Mouse (Mus musculus) v-Abl transformed pro-B cells (cell line): Measurements from ENCODE around the gene Zfp213.
"Not testable (repeated sequence)": the region's sequence is repeated elsewhere in the genome, so short reads cannot be mapped to it uniquely, and the experiment has no call there.

ENCODE experiments used
- in situ Hi-C, 2 experiments: fragments of 400-800 bp; cut with MboI; formaldehyde crosslinking; loops; one replicate each; pipeline ENCODE4 v1.15.1; 2025; ENCODE audit not compliant: unreplicated experiment in 2 of 2

The Zfp213 gene

DNA sequence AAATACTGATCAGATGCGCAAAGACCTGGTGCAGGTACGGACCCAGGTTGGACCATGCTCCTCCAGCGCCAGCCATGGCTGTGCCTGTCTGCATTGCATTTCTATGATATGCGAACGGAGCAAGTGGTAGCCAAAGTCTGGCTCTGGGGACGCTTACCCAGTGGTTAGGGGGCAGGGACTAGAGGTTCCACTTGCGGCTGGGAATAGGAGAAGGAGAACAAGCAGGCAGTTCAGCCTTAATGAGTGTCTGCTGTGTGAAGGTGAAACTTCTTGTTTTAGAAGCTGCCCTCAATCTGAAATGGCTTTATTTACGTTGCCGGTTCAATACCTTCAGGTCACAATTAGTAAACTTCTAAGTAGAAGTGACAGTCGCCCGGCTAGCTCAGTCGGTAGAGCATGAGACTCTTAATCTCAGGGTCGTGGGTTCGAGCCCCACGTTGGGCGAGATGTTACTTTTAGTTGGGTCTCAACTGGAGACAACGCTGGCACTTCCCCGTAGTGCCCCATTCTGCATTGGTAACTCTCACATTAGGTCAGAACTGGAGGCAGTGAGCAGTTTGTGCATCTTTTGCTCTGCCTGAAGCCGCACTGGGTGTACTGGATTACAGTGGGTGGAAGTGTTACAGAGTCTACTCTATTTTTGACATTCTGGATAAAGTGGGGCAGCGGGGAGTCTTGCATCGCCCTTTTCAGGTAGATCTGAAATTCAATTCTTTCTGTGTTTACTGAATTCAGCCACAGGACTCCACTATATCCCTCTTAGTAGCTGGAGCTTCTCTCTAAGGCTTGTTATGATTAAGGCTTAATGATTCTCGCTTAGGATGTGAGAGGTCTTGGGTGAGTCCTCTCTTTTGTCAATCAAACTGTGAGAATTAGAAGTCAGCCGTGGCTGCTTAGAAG lies 30.2 kb downstream of the Zfp213 start:
- in situ Hi-C loops: not testable (repeated sequence)

DNA sequence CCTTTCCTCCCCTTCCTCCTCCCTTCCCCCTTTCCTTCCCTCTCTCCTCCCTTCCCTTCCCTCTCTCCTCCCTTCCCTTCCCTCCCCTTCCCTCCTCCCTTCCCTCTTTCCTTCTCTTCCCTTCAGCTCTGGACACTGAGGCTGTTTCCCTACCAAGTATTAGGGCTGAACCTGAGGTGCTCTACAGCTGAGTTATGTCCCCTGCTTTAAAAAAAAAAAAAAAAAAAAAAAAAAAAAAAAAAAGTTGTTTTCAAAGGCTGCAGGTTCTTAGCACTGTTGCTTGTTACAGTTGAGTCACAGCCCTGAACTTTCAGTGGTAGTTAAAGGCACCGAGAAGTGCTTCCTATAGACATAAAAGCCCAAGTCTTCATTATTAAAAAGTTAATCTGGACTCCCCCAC lies 32.6 kb downstream of the Zfp213 start:
- in situ Hi-C loops: not testable (repeated sequence)

DNA sequence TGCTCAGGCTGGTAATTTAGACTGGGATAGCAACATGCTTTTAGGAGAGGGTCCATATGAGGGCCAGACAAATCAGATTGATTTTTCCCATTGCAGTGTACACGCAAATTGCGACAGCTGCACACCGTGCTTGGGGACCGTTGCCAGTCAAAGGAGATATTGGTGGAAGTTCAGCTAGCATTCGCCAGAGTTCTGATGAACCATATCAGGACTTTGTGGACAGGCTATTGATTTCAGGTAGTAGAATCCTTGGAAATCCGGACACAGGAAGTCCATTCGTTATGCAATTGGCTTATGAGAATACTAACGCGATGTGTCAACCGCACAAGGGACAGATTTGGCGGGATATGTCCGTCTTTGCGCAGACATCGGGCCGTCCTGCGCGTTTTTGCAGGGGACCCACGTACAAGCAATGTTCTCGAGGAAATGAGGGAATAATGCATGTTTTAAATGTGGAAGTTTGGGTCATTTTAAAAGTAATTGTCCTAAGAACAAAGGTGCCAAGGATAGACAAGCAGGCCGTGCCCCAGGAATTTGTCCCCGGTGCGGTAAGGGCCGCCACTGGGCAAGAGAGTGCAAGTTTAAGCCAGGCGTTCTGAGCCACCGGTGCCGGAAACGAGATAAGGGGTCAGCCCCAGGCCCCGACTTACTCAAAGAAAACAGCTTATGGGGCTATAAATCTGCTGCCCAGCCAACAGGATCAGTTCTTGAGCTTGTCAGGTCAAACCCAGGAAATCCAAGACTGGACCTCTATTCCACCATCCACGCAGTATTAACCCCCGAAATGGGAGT lies 40.9 kb downstream of the Zfp213 start:
- in situ Hi-C loops: not testable (repeated sequence)

DNA sequence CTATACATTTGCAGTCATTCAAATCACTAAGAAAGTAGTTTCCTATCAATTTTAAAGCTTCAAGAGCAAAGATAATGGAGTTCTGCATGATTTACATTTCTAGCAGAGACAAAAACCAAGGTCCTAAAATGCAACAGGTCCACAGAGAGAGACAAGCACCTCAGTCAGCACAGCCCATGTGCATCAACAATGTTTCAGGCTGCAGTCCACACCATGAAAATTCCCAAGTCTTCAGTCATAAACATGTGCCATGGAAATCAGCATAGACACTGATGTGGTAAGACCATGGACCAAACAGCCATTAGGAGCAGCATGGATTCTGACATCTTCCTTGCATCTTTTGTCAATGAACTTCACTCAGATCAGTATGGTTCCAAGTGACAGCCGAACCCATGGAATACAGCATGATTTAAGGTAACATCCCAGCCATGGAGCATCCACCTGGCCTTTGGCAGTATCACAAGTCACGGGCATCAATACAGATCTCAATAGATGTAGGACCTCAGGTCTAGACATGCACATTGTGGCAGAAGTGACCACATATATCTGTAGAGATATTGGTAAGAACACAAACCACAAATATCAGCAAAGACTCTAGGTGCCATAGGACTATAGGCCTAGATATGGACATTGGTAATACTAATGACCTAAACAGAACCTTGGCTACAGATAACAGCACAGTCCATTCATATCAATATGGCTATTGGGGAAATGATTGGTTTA lies 45.2 kb downstream of the Zfp213 start:
- in situ Hi-C loops: loop anchor here (5.0 to 10.0 kb wide), 2 partner anchors 192 to 194 kb away; no protein-coding TSS in a partner anchor
